Mouse (Mus musculus) adrenal gland, postnatal 25 days (tissue): ENCODE measurements around the gene Nat8f2. TPM values are rescaled to one million over a fixed set of nuclear protein-coding genes. Genes with fewer than 3 reads are reported as not detected.
"Not testable (repeated sequence)": the region's sequence is repeated elsewhere in the genome, so short reads cannot be mapped to it uniquely, and the experiment has no call there.

Source experiments
- DNase-seq: peaks from one replicate; pipeline ENCODE4 v3.0.0; 2021; ENCODE audit warnings: mixed read lengths
- long read RNA-seq: library from polyadenylated mRNA; stranded (forward); transcript quantifications from one replicate; pipeline ENCODE4 v2.0.0, GENCODE M21; 2021
- total RNA-seq: library from RNA; stranded (reverse); gene quantifications from 2 replicates; pipeline ENCODE4 v1.2.3, GENCODE M21; 2021

The Nat8f2 gene
- 3.0 and 3.7 TPM in 2 replicates for total RNA-seq
- long read RNA-seq, transcript Nat8f2-201 (3 exons, 3,301 nt): major isoform, 35 of 85 reads
- long read RNA-seq, partial matches to known transcripts: 3 of 85 reads
- long read RNA-seq, other reads (novel, unspliced or antisense): 47 of 85 reads

DNA sequence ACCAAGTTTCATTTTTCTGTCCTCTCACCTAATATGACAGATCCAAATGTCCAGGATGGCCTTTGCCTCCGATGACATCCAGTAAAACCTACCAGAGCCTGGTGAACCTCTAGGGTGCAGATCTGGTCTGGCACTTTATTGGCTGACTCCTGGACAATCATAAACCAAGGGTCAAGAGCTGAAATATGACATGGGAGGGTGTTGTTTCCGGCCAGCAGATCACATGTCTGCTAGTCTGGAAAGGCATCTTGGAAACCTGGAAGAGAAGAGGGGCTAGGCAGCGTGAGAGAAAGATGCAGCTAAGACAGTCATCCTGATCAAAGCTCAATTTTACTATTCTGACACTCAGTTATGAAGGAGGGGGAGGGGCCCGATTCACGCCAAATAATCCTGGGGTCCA lies at the start of gene Nat8f2:
Gene Nat8f2 (minus strand): TSS at position 153 of the 400 bp plus-strand sequence.
- not testable (repeated sequence) for DNase-seq

DNA sequence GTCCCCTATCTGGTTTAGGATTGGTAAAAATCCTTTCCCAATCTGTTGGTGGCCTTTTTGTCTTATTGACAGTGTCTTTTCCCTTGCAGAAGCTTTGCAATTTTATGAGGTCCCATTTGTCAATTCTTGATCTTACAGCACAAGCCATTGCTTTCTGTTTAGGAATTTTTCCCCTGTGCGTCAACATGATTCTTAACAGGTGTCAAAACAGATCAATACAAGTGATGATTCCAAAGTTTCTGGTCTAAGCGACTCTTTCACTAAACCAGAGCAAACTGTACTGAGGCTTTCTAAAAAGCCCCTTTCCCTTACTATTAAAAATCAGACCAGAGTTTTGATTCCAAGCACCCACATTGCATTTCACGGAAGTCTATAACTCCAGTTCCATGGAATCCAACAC lies 49.4 kb upstream of the Nat8f2 start:
- not testable (repeated sequence) for DNase-seq

DNA sequence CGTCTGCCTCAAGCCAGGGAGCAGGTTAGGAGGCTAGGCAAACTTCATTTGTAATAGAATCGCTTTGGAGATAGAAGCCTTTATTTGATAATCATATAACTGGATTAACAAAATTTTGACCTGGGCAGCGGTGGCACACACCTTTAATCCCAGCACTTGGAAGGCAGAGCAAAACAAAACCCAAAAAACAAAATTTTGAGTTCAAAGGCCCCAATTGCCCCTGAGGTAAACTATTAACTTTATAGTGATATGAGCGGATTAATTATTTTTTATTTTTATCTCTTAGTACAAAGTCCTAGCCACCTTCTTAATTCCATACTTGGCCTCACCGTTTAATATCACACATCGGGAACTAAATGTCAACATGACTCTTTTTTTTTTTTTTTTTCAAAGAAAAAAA lies 47.6 kb upstream of the Nat8f2 start:
- DNase-seq: no peak

DNA sequence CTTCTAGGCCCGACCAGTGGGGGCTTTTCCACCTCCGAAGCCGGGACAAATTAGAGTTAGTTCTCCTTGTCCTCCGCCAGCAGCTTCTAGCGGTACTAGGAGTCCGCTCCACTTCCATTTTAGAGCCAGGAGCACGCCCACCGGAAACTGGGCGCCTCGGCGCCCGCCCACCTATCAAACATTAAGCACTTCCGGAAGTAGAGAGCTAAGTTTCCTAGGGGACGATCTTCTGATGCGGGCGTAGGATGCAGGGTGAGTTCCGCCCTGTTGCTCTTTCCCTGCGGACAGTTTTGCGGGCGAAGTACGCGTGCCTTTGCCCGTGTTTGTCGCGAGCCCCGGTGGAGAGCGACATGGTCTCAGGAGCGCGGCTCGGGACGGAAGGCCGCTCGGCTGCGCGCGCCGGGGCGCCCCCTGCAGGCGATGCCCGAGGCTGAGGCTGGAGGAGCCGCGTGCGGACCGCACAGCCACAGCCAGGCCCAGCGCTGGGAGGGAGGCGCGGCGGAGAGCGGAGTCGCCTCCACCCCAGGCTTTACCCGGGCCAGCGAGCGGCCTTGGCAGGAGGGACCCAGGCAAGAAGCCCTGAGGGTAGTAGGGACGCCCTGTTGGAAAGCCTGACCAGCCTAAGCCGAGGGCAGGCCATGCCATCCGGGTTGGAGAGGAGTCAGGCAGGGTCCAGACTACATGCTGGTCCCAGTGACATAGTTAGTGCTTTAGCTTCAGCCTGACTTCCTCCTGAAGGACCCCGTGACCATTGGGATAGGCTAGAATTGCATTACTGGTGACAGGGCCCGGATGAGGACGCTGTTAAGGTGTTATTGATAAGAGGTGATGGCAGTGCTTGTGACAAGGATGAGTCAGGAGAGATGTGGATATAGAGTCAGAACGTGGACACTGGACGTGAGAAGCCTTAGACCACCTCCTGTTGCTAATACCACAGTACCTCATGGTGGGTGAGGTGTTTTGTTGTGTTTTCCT lies 46.9 kb upstream of the Nat8f2 start, which contains the start of gene Nat8f1:
Gene Nat8f1 (minus strand): TSS at position 149 of the 975 bp plus-strand sequence.
- peak; percentile 85 for DNase-seq

DNA sequence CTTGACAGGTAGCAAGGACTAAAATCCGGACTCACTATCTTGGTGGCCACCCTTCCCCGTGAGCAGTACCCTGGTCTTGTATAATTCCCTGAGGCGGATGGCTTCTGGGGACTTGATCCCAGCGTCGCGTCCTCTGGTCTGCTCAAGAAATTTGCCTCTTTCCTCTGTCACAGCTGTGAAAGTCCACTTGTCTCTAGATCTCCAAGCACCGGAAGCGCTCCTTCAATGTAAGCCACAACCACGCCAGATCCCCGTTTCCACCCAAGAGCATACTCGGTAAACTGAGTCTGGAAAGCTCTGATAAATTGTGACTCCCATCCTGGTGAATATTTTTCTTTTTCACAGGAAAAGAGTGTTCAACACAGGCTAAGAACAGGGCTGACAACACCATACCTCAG lies 46.2 kb upstream of the Nat8f2 start:
- DNase-seq: no peak

DNA sequence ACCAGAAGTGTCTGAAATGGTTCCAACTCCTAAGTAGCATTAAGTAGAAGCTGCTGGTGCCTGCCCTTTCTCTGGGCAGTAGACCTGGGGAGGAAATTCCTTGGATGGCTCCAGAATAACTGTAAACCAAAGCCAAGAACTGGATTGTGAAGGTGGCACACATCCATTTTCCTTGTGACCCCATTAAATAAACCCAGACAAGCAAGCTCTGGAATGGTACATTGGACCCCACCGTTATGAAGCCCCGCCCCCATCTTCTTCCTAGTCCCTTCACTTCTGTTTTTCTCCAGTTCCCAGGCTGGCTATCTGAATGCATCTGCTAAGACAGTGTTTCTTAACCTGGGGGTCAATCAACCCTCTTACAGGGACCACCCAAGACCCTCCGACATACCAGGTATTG lies 42.6 kb upstream of the Nat8f2 start, which contains the start of gene Tprkb:
Gene Tprkb (plus strand): TSS at position 279 of the 400 bp plus-strand sequence.
- no peak for DNase-seq

DNA sequence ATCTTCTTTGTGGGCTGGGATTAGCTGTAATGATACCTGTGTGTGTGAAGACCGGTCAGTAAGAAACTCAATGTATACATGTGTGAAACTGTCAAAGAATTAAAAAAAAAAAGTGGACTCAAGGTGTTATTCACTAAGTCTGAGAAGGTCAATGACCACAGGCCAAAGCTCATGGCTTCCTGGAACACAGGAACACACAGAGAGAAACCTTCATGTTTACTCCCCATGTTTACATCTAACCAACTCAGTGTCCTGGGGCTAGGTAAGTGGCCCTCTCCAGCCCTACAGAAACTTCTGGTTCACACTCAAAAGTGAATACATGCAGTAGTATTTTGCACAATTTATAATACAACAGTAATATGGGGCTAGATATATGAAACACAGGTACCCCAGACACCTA lies 40.7 kb upstream of the Nat8f2 start:
- no peak for DNase-seq

DNA sequence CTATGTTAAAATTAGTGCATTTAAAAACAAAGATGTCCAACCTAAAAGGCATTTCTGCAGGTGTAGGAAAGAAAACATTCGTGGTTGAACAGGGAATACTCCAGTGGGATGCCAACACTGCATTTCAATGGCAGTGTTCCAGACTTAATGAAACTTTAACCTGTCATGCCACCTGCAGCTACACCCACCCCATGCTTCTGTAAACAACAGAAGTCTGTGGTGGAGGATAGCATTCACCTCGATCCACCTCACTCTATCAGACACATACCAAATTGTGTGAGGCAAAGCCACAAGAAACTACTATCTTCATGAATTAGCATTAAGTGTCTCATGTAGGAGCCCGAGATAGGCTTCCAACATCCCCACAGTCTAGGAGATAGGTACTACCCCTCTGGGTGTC lies 39.4 kb upstream of the Nat8f2 start:
- no peak for DNase-seq

DNA sequence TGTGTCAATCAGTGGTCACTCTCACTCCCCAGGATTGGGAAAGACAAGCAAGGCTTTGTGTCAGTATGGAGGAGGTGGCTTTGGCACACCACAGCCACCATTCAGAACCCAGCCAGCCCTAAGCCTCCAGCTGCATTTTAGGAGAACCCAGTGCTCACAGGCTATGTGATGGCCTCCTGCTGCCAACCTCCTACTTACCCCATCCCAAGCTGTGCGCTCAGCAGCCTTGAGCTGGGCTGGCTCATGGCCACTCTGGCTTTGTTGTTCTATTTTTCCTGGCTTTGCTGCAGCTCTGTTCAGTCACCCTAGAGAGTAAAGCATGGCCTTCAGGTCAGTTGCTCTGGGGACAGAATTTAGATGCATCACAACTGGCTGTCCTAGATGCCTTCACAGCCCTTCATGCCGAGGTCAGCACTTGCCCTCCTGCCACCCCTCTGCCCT lies 38.0 kb upstream of the Nat8f2 start:
- DNase-seq: peak; percentile 60

DNA sequence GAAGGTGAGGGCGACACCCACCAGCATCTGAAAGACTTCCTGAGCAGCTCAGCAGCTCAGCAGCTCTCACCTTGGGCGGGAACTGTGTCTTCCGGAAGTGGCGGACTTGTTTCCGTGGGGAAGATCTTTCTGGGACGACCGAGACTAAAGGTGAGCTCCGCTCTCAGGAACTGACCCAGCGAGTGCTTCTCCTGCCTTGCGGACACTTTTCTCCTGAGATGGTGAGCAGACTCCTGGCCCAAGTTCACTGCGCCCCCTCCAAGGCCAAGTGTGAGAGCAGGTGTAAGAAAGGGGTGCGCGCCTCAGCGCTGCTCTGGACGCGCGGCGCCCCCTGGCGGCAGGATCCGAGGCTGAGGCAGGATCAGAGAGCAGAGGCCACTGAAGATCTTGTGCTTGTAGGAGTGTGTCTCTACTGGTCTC lies 35.7 kb upstream of the Nat8f2 start, which contains the start of gene Nat8f4:
Gene Nat8f4 (minus strand): TSS at position 243 of the 420 bp plus-strand sequence.
- DNase-seq: peak; percentile 85

DNA sequence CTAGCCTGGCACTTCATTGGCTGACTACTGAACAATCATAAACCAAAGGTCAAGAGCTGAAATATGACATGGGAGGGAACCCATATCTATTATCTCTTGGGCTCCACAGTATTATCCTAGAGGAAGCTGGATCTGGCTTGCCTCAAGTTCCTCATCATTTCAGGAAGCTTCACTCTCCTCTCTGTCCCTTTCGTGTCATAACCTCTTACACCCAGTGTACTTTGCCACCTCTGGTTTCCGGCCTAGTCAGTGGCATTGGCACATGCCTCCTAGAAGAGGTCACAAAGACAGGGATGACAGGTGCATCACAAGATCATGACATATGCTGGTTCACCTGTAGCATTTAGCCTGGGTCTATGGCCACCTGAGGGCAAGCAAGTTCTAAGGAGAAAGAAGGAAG lies 33.3 kb upstream of the Nat8f2 start:
- no peak for DNase-seq

DNA sequence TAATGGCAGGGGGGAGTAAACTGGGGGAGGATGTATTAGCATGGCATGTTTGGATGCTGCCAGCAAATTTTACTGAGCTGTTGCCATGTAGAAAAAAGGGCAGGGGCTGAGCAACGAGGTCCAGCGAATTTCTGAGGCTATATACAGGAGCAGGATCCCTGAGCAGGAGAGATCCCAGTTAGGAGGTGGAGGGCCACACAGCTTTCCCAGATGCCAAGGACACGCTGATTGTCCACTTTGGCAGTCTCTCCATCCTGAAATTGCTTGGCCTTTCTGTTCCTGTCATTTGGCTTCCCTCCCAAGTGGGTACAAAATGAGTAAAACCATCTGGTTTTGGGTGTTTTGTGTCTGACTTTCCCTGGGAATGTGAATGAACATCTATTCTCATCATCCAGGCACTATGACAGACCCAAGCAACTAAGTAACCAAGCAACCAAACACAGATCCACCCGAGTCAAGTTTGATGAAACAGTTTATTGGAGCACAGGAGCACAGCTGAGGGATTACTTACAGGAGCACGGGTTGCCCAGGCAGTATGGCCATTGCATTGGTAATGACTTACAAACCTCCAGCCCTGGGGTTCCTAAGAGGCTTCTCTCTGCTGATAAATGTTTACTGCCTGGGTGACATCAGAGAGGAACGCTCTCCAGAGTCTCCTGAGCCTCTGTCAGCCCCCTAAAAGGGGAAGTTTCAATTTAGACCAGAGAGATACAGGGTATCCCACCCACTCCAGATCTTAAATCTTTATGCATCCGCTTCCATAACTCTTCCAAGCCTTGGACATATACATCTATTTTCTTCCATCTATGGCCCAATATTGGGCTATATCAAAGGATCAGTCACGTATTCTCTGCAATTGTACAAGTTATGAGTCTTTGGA lies 29.9 kb upstream of the Nat8f2 start:
- DNase-seq: not testable (repeated sequence)

DNA sequence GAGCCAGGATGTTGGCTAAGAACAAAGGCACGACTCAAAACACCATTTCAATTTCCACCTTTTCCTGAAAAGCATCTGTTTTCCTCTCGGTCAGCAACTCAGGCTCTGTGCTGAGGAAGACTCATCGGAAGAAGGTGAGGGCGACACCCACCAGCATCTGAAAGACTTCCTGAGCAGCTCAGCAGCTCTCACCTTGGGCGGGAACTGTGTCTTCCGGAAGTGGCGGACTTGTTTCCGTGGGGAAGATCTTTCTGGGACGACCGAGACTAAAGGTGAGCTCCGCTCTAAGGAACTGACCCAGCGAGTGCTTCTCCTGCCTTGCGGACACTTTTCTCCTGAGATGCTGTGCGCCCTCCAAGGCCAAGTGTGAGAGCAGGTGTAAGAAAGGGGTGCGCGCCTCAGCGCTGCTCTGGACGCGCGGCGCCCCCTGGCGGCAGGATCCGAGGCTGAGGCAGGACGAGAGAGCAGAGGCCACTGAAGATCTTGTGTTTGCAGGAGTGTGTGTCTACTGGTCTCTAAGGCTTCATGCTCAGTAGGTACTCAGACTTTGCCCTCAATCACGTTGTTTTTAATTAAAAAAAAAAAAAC lies 26.2 kb upstream of the Nat8f2 start:
- DNase-seq: peak; percentile 34

DNA sequence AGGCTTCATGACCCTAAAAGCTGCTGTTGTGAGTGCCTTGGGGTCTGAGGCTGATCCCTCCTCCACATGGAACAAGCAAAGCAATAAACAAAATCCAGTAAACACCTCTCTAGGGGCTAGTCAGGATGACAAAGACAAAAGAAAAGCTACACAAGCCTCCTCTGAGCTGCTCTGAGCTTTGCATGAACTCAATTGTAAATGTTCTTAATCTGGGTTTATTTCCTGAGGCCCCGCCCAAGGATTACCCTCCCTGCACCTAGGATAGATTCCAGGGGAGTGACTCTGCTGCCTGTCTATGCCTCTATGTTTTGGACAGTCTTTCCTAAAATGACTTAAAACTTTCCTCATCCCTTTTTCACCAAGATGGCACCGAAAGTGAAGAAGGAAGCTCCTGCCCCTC lies 20.0 kb upstream of the Nat8f2 start:
- no peak for DNase-seq

DNA sequence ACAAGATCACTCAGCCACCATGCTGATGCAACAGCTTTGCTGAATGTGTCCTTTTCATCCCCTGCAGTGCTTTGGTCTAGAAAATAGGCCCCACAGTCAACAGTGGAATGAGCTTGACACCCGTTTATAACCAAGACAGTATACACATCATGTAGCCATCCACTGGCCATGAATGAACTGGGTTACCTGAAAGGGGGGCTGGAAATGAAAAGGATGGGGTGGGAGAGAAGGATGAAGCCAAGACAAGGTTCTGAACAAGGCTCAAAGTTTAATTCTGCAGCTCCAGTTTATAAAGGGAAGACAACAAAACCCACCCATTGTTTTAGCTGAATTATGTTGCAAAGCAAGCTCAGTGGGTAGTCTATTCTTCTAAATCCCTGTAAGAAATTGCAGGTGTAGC lies 15.4 kb upstream of the Nat8f2 start:
- no peak for DNase-seq

DNA sequence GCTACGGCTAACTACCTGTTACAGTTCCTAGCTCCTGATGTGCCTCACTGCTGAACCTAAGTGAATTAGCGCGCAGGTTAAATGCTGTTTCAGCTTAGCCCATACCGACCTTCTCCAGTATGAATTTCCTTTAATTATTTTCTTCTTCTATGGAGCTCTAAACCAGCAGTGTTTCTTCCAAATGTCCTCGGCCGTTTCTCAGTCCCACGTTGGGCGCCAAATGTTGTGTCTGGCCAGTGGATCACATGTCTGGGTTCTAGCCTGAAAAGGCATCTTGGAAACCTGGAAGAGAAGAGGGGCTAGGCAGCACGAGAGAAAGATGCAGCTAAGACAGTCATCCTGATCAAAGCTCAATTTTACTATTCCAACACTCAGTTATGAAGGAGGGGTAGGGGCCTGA lies 14.3 kb upstream of the Nat8f2 start:
- DNase-seq: not testable (repeated sequence)

DNA sequence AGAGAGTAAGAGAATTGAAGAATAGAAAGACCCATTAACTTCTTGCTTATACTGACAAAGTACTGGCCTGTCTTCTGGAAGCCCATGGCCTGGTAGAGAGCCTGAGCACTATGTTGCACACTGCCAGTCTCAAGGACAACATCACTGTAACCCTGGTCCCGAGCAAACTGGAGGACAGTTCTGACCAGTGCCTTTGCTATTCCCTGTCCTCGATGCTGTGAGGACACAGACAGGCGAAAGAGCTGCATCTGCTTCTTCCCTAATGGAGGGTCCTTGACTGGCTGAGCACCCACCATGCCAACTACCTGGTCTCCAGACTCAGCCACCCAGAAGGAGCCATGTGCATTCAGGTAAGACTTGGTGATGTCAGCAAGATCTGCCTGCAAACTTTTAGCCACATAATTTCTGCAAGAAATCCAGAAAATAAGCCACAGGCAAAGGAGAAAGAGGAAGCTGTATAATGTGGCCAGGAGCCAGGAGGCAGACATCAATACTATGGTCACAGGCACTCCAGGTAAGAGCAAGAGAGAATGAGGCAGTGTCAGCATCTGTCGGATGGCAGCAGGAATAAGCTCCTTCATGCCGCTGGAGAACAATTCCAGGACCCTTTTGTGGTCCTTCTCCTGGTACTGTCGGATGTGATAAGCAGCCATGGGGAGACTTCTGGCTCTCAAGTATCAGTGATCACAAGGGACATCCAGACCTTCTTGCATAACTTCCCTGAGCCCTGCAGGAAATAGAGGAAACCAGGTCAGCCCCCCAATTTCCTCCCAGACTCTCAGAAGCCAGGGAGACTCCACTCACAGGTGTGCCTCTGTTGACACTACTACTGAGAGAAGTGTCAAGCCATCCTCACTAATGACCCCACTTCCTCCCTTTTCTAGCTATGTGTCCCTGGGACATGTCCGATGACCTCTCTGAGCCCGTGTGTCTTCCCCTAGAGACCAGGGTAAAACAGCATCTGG lies 950 bp downstream of the Nat8f2 start:
- no peak for DNase-seq

DNA sequence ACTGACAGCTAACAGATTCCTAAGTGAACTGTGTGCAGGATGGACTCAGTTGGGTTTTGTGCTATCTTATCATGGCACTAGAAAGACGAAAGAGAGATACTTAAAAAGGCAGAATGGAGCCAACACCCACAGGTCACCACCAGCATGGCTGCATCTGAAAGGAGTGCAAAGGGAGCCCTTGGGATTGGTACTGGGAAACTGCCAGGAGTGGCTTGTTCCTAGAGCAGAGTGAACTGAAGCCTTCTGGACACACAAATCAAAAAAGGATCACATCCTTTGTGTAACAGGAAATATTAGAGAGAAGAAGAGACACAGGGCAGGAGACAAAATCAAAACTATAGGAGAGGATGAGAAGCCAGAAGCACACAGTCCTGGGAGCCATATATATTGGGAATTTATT lies 2.0 kb downstream of the Nat8f2 start:
- not testable (repeated sequence) for DNase-seq

DNA sequence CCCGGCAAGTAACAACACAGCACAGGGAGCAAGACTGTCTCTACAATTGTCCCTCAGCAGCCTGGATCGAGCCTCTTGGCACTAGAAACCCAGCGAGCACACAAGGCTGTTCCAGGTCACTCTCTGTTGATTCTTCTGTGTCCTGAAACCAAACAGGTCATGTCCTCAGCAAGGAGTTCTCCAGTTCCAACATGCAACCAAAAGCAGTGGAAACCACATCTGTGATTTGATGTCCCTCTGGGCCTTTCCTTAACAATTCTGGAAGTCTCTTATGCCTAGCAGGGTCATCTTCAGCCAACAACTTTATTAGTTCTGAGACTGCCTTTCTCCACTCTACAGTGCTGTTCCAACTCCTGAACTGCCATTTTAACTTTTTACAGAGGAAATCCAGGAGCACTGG lies 2.8 kb downstream of the Nat8f2 start:
- DNase-seq: not testable (repeated sequence)

DNA sequence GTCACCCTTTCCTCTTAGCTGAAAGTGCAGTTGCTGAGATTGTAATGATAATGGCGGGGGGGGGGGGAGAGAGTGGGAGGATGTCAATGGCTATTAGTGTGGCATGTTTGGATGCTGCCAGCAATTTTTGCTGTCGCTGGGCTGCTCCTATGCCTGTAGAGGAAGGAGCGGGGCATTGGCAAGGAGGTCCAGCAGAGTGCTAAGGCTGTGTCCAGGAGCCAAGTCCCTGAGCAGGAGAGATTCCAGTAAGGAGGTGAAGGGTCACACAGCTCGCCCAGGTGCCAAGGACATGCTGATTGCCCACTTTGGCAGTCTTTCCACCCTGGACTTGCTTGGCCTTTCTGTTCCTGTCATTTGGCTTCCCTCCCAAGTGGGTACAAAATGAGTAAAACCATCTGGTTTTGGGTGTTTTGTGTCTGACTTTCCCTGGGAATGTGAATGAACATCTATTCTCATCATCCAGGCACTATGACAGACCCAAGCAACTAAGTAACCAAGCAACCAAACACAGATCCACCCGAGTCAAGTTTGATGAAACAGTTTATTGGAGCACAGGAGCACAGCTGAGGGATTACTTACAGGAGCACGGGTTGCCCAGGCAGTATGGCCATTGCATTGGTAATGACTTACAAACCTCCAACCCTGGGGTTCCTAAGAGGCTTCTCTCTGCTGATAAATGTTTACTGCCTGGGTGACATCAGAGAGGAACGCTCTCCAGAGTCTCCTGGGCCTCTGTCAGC lies 3.9 kb downstream of the Nat8f2 start:
- DNase-seq: peak; percentile 22
